Mouse (Mus musculus): ENCODE data around the gene Prkab1. TPM values are rescaled to one million over a fixed set of nuclear protein-coding genes. Genes with fewer than 3 reads are reported as not detected.

The Prkab1 gene
- polyA plus RNA-seq, 1 experiment from 2014 or later = 73.7 TPM

DNA sequence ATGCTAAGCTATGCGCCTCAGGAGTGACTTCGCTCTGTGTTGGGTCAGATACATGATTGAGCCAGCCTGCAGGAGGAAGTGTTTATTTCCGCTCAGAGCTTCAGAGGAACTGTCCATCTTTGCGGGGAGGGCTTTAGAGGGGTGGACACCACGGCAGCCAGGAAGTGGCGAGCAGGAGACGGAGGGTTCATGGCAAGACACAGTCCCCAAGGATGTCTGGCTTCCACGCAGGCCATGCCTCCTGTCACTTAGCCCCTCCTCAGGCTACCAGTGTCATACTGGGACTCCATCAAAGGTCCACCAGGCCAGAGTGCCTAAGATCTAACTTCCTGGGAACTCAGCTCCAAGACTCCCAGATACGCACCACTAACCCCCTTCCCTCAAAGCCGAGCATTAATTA lies 46.6 kb downstream of the Prkab1 start:
- WGBS = 62% methylated on average over 10 of the region's 10 CpGs
- peaks cover 33% of the 10 kb centered on the region for H3K36me3 ChIP-seq
- 0 out of 2 replicates have a peak overlapping the region, but pooled peaks have one; percentile 3 for H3K27ac ChIP-seq
- no peak overlapping the region for H3K4me3 ChIP-seq
- no peak overlapping the region for H3K4me2 ChIP-seq (replicated peaks)
- no peaks in the 10 kb centered on the region for H3K27me3 ChIP-seq
- no peaks in the 10 kb centered on the region for H3K9me3 ChIP-seq
- no peak overlapping the region for H3K9ac ChIP-seq
- H3K4me1 ChIP-seq = peaks cover 6% of the 10 kb centered on the region
- no peak for ATAC-seq (ENCODE audit: insufficient number of reproducible peaks, insufficient read depth, low FRiP score, low TSS enrichment)

DNA sequence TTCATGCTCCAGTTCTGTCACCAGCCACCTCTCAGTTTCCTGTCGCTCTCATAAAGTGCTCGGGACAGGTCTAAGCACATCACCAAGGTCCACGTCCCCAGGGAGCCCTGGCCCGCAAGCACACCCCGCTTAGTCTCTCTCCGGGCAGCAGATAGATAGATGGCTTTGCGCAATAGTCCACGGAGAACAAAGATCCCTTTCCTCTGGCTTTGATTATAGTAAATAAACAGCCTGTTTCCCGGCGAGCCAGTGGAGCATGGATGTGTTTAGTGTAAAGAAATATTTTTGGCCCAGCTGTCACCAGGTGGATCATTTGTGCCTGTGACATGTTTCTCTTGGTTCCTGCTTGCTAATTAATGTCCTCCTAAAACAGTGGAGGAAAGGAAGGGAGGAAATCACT lies 47.0 kb downstream of the Prkab1 start:
- no peak overlapping the region for H3K9ac ChIP-seq
- no peaks in the 10 kb centered on the region for H3K9me3 ChIP-seq
- no peak for ATAC-seq (ENCODE audit: insufficient number of reproducible peaks, insufficient read depth, low FRiP score, low TSS enrichment)
- H3K27me3 ChIP-seq = no peaks in the 10 kb centered on the region
- H3K4me1 ChIP-seq = peaks cover 6% of the 10 kb centered on the region
- no peak overlapping the region for H3K4me2 ChIP-seq (replicated peaks)
- 0 out of 2 replicates have a peak overlapping the region, but pooled peaks have one; percentile 3 for H3K27ac ChIP-seq
- peaks cover 31% of the 10 kb centered on the region for H3K36me3 ChIP-seq
- 52% methylated on average over 10 of the region's 10 CpGs for WGBS
- no peak overlapping the region for H3K4me3 ChIP-seq

DNA sequence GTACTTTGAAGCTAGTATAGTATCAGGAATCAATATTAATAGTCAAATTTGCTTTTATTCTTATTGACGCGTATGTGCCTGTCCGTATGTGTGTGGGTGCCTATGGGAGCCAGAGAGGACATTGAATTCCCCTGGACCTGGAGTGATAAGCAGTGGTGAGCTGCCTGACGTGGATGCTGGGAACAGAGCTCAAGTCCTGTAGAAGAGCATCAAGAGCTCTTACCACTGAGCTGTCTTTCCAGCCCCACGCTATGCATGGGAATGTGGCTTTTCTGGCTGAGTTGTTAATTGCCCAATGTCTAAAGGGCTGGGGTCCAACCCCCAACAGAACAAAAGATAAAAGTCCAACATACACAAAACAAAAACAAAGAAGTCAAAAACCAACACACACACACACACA lies 47.9 kb downstream of the Prkab1 start:
- Histone ChIP-seq H3K27ac (no peak overlapping the region), H3K4me2 (replicated peaks) (no peak overlapping the region), H3K36me3 (peaks cover 26% of the 10 kb centered on the region), H3K4me1 (peaks cover 6% of the 10 kb centered on the region), H3K9me3 (no peaks in the 10 kb centered on the region), H3K27me3 (no peaks in the 10 kb centered on the region), H3K9ac (no peak overlapping the region), H3K4me3 (no peak overlapping the region)
- 92% methylated on average over 5 of the region's 5 CpGs for WGBS
- ATAC-seq (ENCODE audit: insufficient number of reproducible peaks, insufficient read depth, low FRiP score, low TSS enrichment) = no peak

DNA sequence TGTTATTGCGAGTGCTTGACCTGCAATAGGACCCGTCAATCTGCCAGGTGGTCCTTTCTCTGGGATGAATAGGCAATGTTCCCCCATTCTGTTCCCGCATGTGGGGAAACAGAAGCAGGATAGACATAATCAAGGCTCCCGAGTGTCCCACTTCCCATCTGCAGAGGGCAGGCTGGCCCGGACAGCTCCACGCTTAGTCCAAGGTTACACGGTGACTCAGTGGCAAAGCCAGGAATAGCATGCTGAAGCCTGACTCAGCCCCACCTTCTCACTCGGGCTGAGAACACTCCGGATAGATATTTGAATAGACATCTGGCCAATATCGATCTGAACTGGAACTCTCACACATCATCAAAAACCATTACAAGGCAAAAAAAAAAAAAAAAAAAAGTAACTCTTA lies 48.6 kb downstream of the Prkab1 start:
- Histone ChIP-seq H3K9ac (no peak overlapping the region), H3K27ac (no peak overlapping the region), H3K4me2 (replicated peaks) (no peak overlapping the region), H3K36me3 (peaks cover 34% of the 10 kb centered on the region), H3K4me1 (peaks cover 6% of the 10 kb centered on the region), H3K9me3 (no peaks in the 10 kb centered on the region), H3K4me3 (no peak overlapping the region), H3K27me3 (no peaks in the 10 kb centered on the region)
- 90% methylated on average over 10 of the region's 10 CpGs for WGBS
- no peak for ATAC-seq (ENCODE audit: insufficient number of reproducible peaks, insufficient read depth, low FRiP score, low TSS enrichment)

DNA sequence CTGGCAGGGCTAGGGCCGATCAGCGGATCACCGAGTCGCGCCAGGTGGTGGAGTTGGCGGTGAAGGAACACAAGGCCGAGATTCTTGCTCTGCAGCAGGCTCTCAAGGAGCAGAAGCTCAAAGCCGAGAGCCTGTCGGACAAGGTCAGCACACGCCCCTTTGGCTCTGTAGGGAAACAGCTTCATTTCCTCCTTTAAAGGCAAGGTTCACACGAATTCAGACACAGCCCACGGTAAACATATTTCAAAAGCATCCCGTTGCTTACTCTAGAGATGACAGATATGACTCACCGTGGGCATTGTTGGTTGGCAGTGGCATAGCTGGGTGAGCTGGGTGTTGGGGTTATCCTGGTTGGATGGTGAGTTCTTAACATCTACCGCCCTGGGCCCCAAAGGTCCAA lies 53.1 kb downstream of the Prkab1 start:
- Histone ChIP-seq H3K9ac (no peak overlapping the region), H3K36me3 (peaks cover 28% of the 10 kb centered on the region), H3K9me3 (no peaks in the 10 kb centered on the region), H3K27me3 (no peaks in the 10 kb centered on the region), H3K4me3 (no peak overlapping the region), H3K4me2 (replicated peaks) (no peak overlapping the region), H3K4me1 (no peaks in the 10 kb centered on the region), H3K27ac (no peak overlapping the region)
- ATAC-seq (ENCODE audit: insufficient number of reproducible peaks, insufficient read depth, low FRiP score, low TSS enrichment) = no peak
- 92% methylated on average over 15 of the region's 15 CpGs for WGBS

Other genes with a start within 250 kb of the Prkab1 start
- gene Cit, start 179.2 kb downstream of the Prkab1 start, polyA plus RNA-seq (2016; fragmentation: Nextera tagmentation; extraction: Ambion mirVana) = 36.3 and 37.7 TPM in 2 replicates
- not detected in 2 replicates for gene Tmem233, start 58.7 kb upstream of the Prkab1 start, polyA plus RNA-seq (2016; fragmentation: Nextera tagmentation; extraction: Ambion mirVana)